Mouse (Mus musculus): Measurements from ENCODE around the gene Tmem110. TPM values are rescaled to one million over a fixed set of nuclear protein-coding genes. Genes with fewer than 3 reads are reported as not detected.

Tmem110 gene
- total and polyA plus RNA-seq, 2 experiments from 2014 or later, result 14.5 to 15.0 TPM

DNA sequence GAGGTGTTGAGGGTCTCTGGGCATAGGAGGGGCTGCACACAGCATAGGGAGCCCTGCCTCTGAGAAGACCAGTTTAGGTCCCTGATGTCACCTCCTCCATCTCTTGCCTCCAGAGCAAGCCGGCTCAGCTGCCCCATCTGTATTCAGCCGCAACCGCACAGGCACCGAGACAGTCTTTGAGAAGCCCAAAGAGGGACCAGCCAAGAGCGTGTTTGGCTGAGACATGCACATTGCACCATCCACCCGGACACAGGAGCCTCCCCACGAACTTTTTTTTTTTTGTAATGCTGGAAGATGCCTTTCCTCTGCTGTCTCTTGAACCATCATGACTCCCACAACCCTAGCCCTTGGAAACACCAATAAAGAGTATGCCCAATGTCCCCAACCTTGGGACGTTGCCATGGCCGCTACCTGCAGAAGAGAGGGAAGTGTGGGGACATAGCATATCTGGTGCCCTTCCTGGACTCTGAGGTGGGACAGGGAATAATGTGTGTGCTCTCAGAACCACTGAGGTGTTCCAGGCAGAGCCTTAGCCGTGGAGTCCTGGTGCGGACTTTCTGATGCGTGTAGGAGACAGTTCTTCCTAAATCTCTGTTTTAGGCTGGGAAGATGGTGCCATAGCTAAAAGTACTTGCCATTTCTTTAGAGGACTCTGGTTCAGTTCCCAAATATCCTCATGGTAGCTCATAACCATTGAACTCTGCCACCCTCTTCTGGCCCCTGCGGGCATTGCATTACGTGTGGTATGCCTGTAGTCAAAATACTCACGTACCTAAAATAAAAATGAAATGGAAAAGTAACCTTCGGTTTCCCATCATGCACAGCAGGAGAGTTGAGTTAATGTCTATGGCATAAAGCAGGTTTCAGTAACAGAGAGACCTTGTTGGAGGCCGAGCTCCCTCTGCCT is 55.7 kb downstream of the Tmem110 start:
- H3K4me1 ChIP-seq (ENCODE audit: insufficient read depth, low read length), result no peaks in the 10 kb centered on the region
- no peaks in the 10 kb centered on the region for H3K9me3 ChIP-seq (ENCODE audit: low read length)
- TF ChIP-seq CTCF (IDR thresholded peaks at IDR 0.05), result peak; percentile 56
- no peak overlapping the region for H3K27ac ChIP-seq (ENCODE audit: low read depth, low read length)
- H3K36me3 ChIP-seq (ENCODE audit: insufficient read depth, low read length), result 0 out of 2 replicates have a peak, but pooled peaks cover under 1% of the 10 kb centered on the region
- no peak overlapping the region for H3K4me3 ChIP-seq (ENCODE audit: low read depth, low read length)
- no peak overlapping the region for H3K9ac ChIP-seq (replicated peaks; ENCODE audit: low read length, poor library complexity, severe bottlenecking)
- H3K27me3 ChIP-seq (ENCODE audit: insufficient read depth, low read length), result no peaks in the 10 kb centered on the region
- H3K4me2 ChIP-seq (ENCODE audit: low read depth, low read length, poor library complexity, severe bottlenecking), result no peak overlapping the region
- ATAC-seq (ENCODE audit: low FRiP score), result no peak
- WGBS, result 85% methylated on average over 17 of the region's 17 CpGs
- DNase-seq (ENCODE audit: low spot score), result no peak

DNA sequence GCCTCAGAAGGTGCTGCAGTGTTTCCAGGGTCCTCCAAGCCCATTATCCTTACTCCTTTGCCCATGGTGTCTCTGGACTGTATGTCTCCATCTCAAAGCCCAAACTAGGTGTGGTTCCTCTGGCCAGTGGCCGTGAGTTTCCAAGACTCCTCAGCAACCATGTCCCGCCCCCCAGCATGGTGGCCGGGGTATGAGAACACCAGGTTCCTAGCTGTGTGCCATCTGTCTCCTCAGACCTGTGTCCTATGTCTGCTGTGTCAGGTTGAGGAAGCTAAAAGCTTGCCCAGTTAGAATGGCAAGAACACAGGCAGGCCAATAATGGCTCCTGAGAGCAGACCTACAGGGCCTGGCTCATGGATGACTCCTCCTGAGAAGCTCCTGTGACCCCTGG is 56.3 kb downstream of the Tmem110 start:
- Histone ChIP-seq H3K4me1 (ENCODE audit: insufficient read depth, low read length) (no peaks in the 10 kb centered on the region), H3K4me2 (ENCODE audit: low read depth, low read length, poor library complexity, severe bottlenecking) (no peak overlapping the region), H3K9ac (replicated peaks; ENCODE audit: low read length, poor library complexity, severe bottlenecking) (no peak overlapping the region), H3K27ac (ENCODE audit: low read depth, low read length) (no peak overlapping the region), H3K9me3 (ENCODE audit: low read length) (no peaks in the 10 kb centered on the region), H3K4me3 (ENCODE audit: low read depth, low read length) (no peak overlapping the region), H3K36me3 (ENCODE audit: insufficient read depth, low read length) (no peaks in the 10 kb centered on the region), H3K27me3 (ENCODE audit: insufficient read depth, low read length) (no peaks in the 10 kb centered on the region)
- 89% methylated on average over 3 of the region's 3 CpGs for WGBS
- no peak; the same call in 1 of the 2 replicates for TF ChIP-seq CTCF (IDR thresholded peaks at IDR 0.05)
- no peak for ATAC-seq (ENCODE audit: low FRiP score)
- no peak for DNase-seq (ENCODE audit: low spot score)

DNA sequence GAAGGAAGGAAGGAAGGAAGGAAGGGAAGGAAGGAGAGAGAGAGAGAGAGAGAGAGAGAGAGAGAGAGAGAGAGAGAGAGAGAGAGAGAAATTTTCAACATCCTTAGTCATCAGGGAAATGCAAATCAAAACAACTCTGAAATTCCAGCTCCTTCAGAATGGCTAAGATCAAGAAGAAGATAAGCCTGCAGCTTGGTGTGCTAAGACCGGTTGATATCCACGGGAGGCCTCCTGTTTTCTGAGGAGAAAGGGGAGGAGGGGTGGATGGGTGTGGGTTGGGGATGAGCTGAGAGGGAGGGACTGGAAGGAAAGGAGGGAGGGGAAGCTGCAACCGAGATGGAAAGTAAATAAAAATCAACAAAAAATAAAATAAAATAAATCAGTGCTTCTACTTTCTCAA is 59.9 kb downstream of the Tmem110 start:
- H3K4me3 ChIP-seq (ENCODE audit: low read depth, low read length), result no peak overlapping the region
- H3K27me3 ChIP-seq (ENCODE audit: insufficient read depth, low read length), result no peaks in the 10 kb centered on the region
- H3K4me2 ChIP-seq (ENCODE audit: low read depth, low read length, poor library complexity, severe bottlenecking), result no peak overlapping the region
- DNase-seq (ENCODE audit: low spot score), result no peak
- no peaks in the 10 kb centered on the region for H3K4me1 ChIP-seq (ENCODE audit: insufficient read depth, low read length)
- H3K27ac ChIP-seq (ENCODE audit: low read depth, low read length), result no peak overlapping the region
- no peak overlapping the region for H3K9ac ChIP-seq (replicated peaks; ENCODE audit: low read length, poor library complexity, severe bottlenecking)
- no peaks in the 10 kb centered on the region for H3K9me3 ChIP-seq (ENCODE audit: low read length)
- TF ChIP-seq CTCF (IDR thresholded peaks at IDR 0.05), result no peak
- WGBS, result 9% methylated on average over 3 of the region's 3 CpGs
- ATAC-seq (ENCODE audit: low FRiP score), result no peak
- no peaks in the 10 kb centered on the region for H3K36me3 ChIP-seq (ENCODE audit: insufficient read depth, low read length)

DNA sequence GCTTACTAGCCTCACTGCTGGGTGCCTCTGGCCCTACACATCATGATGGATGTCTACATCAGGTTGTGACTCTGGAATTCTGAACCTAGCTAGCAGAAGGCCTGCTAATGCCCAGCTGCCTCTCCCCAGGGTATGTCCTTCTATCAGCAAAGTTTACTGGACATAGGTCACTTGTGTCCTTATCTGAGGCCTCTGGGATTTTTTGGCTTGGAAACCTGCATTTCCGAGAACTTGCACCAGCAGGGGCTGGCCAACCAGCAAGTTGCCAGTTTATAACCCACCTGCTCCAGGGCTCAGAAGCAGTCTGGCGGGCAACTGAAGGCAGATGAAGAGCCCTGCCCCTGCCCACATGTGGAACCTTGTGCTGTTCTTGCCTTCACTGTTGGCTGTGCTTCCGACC is 60.8 kb downstream of the Tmem110 start, which contains the start of gene Itih4:
TSS of gene Itih4 (plus strand) at position 273 of the 400 bp plus-strand sequence.
- 87% methylated on average over 3 of the region's 3 CpGs for WGBS
- Histone ChIP-seq H3K4me1 (ENCODE audit: insufficient read depth, low read length) (no peaks in the 10 kb centered on the region), H3K9ac (replicated peaks; ENCODE audit: low read length, poor library complexity, severe bottlenecking) (no peak within 1 kb of the TSS)

DNA sequence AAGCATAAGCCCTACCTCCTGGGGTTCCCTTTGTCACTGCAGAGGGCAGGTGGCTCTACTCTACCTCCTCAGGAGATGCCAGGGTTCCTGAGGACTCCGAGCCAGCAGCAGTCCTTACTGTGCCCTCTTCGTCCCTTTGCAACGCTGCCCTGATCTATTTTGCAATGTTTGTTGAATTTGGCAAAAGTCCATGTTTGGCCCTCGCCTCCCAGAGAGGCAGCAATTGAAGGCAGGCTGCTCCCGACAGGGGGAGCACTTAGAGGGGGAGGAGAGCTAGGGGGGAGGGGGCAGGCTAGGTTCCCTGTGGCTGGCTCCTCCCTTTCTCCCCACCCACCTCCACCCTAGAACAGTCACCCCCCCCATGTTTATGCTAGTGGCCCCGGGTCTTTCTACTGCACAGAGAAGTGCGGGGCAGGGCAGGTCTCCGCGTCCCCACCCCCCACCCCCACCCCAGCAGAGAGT is 62.9 kb downstream of the Tmem110 start:
- Histone ChIP-seq H3K36me3 (ENCODE audit: insufficient read depth, low read length) (no peaks in the 10 kb centered on the region), H3K4me3 (ENCODE audit: low read depth, low read length) (no peak overlapping the region), H3K9me3 (ENCODE audit: low read length) (no peaks in the 10 kb centered on the region), H3K27ac (ENCODE audit: low read depth, low read length) (no peak overlapping the region), H3K4me1 (ENCODE audit: insufficient read depth, low read length) (no peaks in the 10 kb centered on the region), H3K4me2 (ENCODE audit: low read depth, low read length, poor library complexity, severe bottlenecking) (no peak overlapping the region), H3K27me3 (ENCODE audit: insufficient read depth, low read length) (no peaks in the 10 kb centered on the region), H3K9ac (replicated peaks; ENCODE audit: low read length, poor library complexity, severe bottlenecking) (no peak overlapping the region)
- DNase-seq (ENCODE audit: low spot score) (no peak), ATAC-seq (ENCODE audit: low FRiP score) (no peak)
- TF ChIP-seq CTCF (IDR thresholded peaks at IDR 0.05), result peak; percentile 39; the same call in 1 of the 2 replicates
- WGBS, result 19% methylated on average over 9 of the region's 9 CpGs

More for the DNA sequence above, 60.8 kb downstream of the Tmem110 start, which contains the start of gene Itih4:
- no peak within 1 kb of the TSS for H3K4me2 ChIP-seq (ENCODE audit: low read depth, low read length, poor library complexity, severe bottlenecking)
- no peak for TF ChIP-seq CTCF (IDR thresholded peaks at IDR 0.05)
- no peak within 1 kb of the TSS for H3K4me3 ChIP-seq (ENCODE audit: low read depth, low read length)
- H3K27ac ChIP-seq (ENCODE audit: low read depth, low read length), result no peak within 1 kb of the TSS
- H3K36me3 ChIP-seq (ENCODE audit: insufficient read depth, low read length), result no peaks in the 10 kb centered on the region
- no peak for DNase-seq (ENCODE audit: low spot score)
- H3K27me3 ChIP-seq (ENCODE audit: insufficient read depth, low read length), result no peaks in the 10 kb centered on the region
- no peak for ATAC-seq (ENCODE audit: low FRiP score)
- H3K9me3 ChIP-seq (ENCODE audit: low read length), result no peaks in the 10 kb centered on the region

DNA sequence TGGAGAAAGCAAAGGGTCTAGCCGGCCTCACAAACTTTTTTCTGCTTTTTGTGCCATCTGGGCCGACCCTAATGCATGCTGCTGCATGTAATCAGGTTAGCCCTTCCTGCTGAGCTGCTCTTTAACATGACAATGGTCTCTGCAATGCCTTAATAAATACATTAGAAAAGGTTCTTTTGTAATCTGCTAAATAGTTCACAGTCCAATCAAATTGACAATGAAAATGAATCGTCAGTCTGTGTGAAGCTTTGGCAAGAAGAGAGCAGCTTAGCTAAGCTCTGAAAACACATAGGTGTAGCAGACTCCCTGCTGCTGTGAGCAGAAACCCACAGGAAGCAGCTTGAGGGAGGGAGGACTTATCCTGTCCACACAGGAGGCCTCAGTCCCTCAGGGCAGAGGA is 74.6 kb downstream of the Tmem110 start:
- no peak for DNase-seq (ENCODE audit: low spot score)
- 14% methylated on average over 3 of the region's 3 CpGs for WGBS

More for the DNA sequence above, 74.6 kb downstream of the Tmem110 start:
- H3K27ac ChIP-seq (ENCODE audit: low read depth, low read length), result no peak overlapping the region
- no peaks in the 10 kb centered on the region for H3K27me3 ChIP-seq (ENCODE audit: insufficient read depth, low read length)
- no peak overlapping the region for H3K4me3 ChIP-seq (ENCODE audit: low read depth, low read length)
- no peak overlapping the region for H3K9ac ChIP-seq (replicated peaks; ENCODE audit: low read length, poor library complexity, severe bottlenecking)
- no peaks in the 10 kb centered on the region for H3K4me1 ChIP-seq (ENCODE audit: insufficient read depth, low read length)
- no peak overlapping the region for H3K4me2 ChIP-seq (ENCODE audit: low read depth, low read length, poor library complexity, severe bottlenecking)
- TF ChIP-seq CTCF (IDR thresholded peaks at IDR 0.05), result no peak
- no peaks in the 10 kb centered on the region for H3K9me3 ChIP-seq (ENCODE audit: low read length)
- no peak for ATAC-seq (ENCODE audit: low FRiP score)
- no peaks in the 10 kb centered on the region for H3K36me3 ChIP-seq (ENCODE audit: insufficient read depth, low read length)
